Mouse (Mus musculus): Measurements from ENCODE around the gene Zfp874b. TPM values are rescaled to one million over a fixed set of nuclear protein-coding genes. Genes with fewer than 3 reads are reported as not detected.
"Not testable (repeated sequence)": the region's sequence is repeated elsewhere in the genome, so short reads cannot be mapped to it uniquely, and the experiment has no call there.

The Zfp874b gene
- polyA plus RNA-seq, 1 experiment from 2014 or later: 3.5 TPM

GRCm38 (mm10) chr13:67469274-67469673 is 14.8 kb downstream of the Zfp874b start:
- no peaks in the 10 kb centered on the region for H3K36me3 ChIP-seq (ENCODE audit: control insufficient read depth, insufficient read depth, low read length)
- H3K4me1 ChIP-seq (ENCODE audit: control insufficient read depth, insufficient read depth, low read length): no peaks in the 10 kb centered on the region
- no peak overlapping the region for H3K9ac ChIP-seq (replicated peaks; ENCODE audit: low read depth, low read length)
- no peak for ATAC-seq (ENCODE audit: low read depth)
- no peak overlapping the region for H3K27ac ChIP-seq (ENCODE audit: low read depth, low read length)
- H3K4me3 ChIP-seq (ENCODE audit: low read depth, low read length): no peak overlapping the region
- no peaks in the 10 kb centered on the region for H3K9me3 ChIP-seq (ENCODE audit: control insufficient read depth, low read length)
- 88% methylated on average over 3 of the region's 3 CpGs for WGBS
- H3K4me2 ChIP-seq (ENCODE audit: low read depth, low read length): no peak overlapping the region
- no peaks in the 10 kb centered on the region for H3K27me3 ChIP-seq (ENCODE audit: control insufficient read depth, insufficient read depth, low read length)

- not testable (repeated sequence) for H3K36me3 ChIP-seq (ENCODE audit: control insufficient read depth, insufficient read depth, low read length); H3K4me1 ChIP-seq (ENCODE audit: control insufficient read depth, insufficient read depth, low read length)
Measured at GRCm38 (mm10) chr13:67463506-67464185, 20.4 kb downstream of the Zfp874b start.

GRCm38 (mm10) chr13:67452021-67452309 is 32.1 kb downstream of the Zfp874b start:
- peak; percentile 56 for ATAC-seq (ENCODE audit: low read depth)
- Histone ChIP-seq H3K4me3 (ENCODE audit: low read depth, low read length) (peak overlapping the region; percentile 50), H3K9me3 (ENCODE audit: control insufficient read depth, low read length) (no peaks in the 10 kb centered on the region), H3K27ac (ENCODE audit: low read depth, low read length) (no peak overlapping the region), H3K4me1 (ENCODE audit: control insufficient read depth, insufficient read depth, low read length) (no peaks in the 10 kb centered on the region), H3K36me3 (ENCODE audit: control insufficient read depth, insufficient read depth, low read length) (no peaks in the 10 kb centered on the region), H3K27me3 (ENCODE audit: control insufficient read depth, insufficient read depth, low read length) (no peaks in the 10 kb centered on the region), H3K9ac (replicated peaks; ENCODE audit: low read depth, low read length) (peak overlapping the region; percentile 46), H3K4me2 (ENCODE audit: low read depth, low read length) (peak overlapping the region; percentile 70)
- WGBS: 6% methylated on average over 3 of the region's 3 CpGs

More at GRCm38 (mm10) chr13:67463506-67464185, 20.4 kb downstream of the Zfp874b start:
- H3K27me3 ChIP-seq (ENCODE audit: control insufficient read depth, insufficient read depth, low read length); H3K4me3 ChIP-seq (ENCODE audit: low read depth, low read length); H3K27ac ChIP-seq (ENCODE audit: low read depth, low read length); H3K9me3 ChIP-seq (ENCODE audit: control insufficient read depth, low read length); H3K4me2 ChIP-seq (ENCODE audit: low read depth, low read length); H3K9ac ChIP-seq (replicated peaks; ENCODE audit: low read depth, low read length); ATAC-seq (ENCODE audit: low read depth): not testable (repeated sequence)
- WGBS: 90% methylated on average over 2 of the region's 5 CpGs

GRCm38 (mm10) chr13:67451172-67452020 is 32.7 kb downstream of the Zfp874b start, which contains the start of gene Zfp874a:
Gene Zfp874a, minus strand, starts transcription at chr13:67451624.
- peak; percentile 97 for ATAC-seq (ENCODE audit: low read depth)
- Histone ChIP-seq H3K9ac (replicated peaks; ENCODE audit: low read depth, low read length) (peak within 1 kb of the TSS; percentile 46), H3K4me3 (ENCODE audit: low read depth, low read length) (peak within 1 kb of the TSS; percentile 50), H3K4me2 (ENCODE audit: low read depth, low read length) (peak within 1 kb of the TSS; percentile 70), H3K27ac (ENCODE audit: low read depth, low read length) (no peak within 1 kb of the TSS), H3K27me3 (ENCODE audit: control insufficient read depth, insufficient read depth, low read length) (no peaks in the 10 kb centered on the region), H3K9me3 (ENCODE audit: control insufficient read depth, low read length) (no peaks in the 10 kb centered on the region), H3K4me1 (ENCODE audit: control insufficient read depth, insufficient read depth, low read length) (no peaks in the 10 kb centered on the region), H3K36me3 (ENCODE audit: control insufficient read depth, insufficient read depth, low read length) (no peaks in the 10 kb centered on the region)
- WGBS: 2% methylated on average over 20 of the region's 20 CpGs

- H3K27me3 ChIP-seq (ENCODE audit: control insufficient read depth, insufficient read depth, low read length); H3K9me3 ChIP-seq (ENCODE audit: control insufficient read depth, low read length); H3K36me3 ChIP-seq (ENCODE audit: control insufficient read depth, insufficient read depth, low read length); H3K9ac ChIP-seq (replicated peaks; ENCODE audit: low read depth, low read length); ATAC-seq (ENCODE audit: low read depth); H3K4me1 ChIP-seq (ENCODE audit: control insufficient read depth, insufficient read depth, low read length); H3K27ac ChIP-seq (ENCODE audit: low read depth, low read length); H3K4me2 ChIP-seq (ENCODE audit: low read depth, low read length); H3K4me3 ChIP-seq (ENCODE audit: low read depth, low read length): not testable (repeated sequence)
- WGBS: 100% methylated on average over 1 of the region's 3 CpGs
Measured at GRCm38 (mm10) chr13:67437095-67437494, 47.0 kb downstream of the Zfp874b start.

- Histone ChIP-seq H3K4me2 (ENCODE audit: low read depth, low read length) (no peak overlapping the region), H3K36me3 (ENCODE audit: control insufficient read depth, insufficient read depth, low read length) (no peaks in the 10 kb centered on the region), H3K4me3 (ENCODE audit: low read depth, low read length) (no peak overlapping the region), H3K27ac (ENCODE audit: low read depth, low read length) (no peak overlapping the region), H3K9ac (replicated peaks; ENCODE audit: low read depth, low read length) (no peak overlapping the region), H3K9me3 (ENCODE audit: control insufficient read depth, low read length) (no peaks in the 10 kb centered on the region), H3K27me3 (ENCODE audit: control insufficient read depth, insufficient read depth, low read length) (no peaks in the 10 kb centered on the region), H3K4me1 (ENCODE audit: control insufficient read depth, insufficient read depth, low read length) (no peaks in the 10 kb centered on the region)
- WGBS: 75% methylated on average over 3 of the region's 3 CpGs
- ATAC-seq (ENCODE audit: low read depth): no peak
Measured at GRCm38 (mm10) chr13:67428116-67428515, 55.9 kb downstream of the Zfp874b start.

- H3K4me2 ChIP-seq (ENCODE audit: low read depth, low read length); H3K27me3 ChIP-seq (ENCODE audit: control insufficient read depth, insufficient read depth, low read length); H3K36me3 ChIP-seq (ENCODE audit: control insufficient read depth, insufficient read depth, low read length); H3K27ac ChIP-seq (ENCODE audit: low read depth, low read length); H3K9me3 ChIP-seq (ENCODE audit: control insufficient read depth, low read length); H3K4me3 ChIP-seq (ENCODE audit: low read depth, low read length); ATAC-seq (ENCODE audit: low read depth); H3K4me1 ChIP-seq (ENCODE audit: control insufficient read depth, insufficient read depth, low read length); H3K9ac ChIP-seq (replicated peaks; ENCODE audit: low read depth, low read length): not testable (repeated sequence)
Measured at GRCm38 (mm10) chr13:67425699-67426098, 58.4 kb downstream of the Zfp874b start.

- not testable (repeated sequence) for H3K27ac ChIP-seq (ENCODE audit: low read depth, low read length); H3K9me3 ChIP-seq (ENCODE audit: control insufficient read depth, low read length); H3K36me3 ChIP-seq (ENCODE audit: control insufficient read depth, insufficient read depth, low read length); H3K4me2 ChIP-seq (ENCODE audit: low read depth, low read length); H3K4me1 ChIP-seq (ENCODE audit: control insufficient read depth, insufficient read depth, low read length); H3K9ac ChIP-seq (replicated peaks; ENCODE audit: low read depth, low read length); H3K4me3 ChIP-seq (ENCODE audit: low read depth, low read length); H3K27me3 ChIP-seq (ENCODE audit: control insufficient read depth, insufficient read depth, low read length); ATAC-seq (ENCODE audit: low read depth)
- 75% methylated on average over 2 of the region's 2 CpGs for WGBS
Measured at GRCm38 (mm10) chr13:67422532-67422931, 61.5 kb downstream of the Zfp874b start.

Data from neural tube, embryonic 14.5 days (tissue).